Mouse (Mus musculus) cerebral cortex, adult 2 months (tissue): ENCODE results near the gene Rap1gap2.

Experiments
- WGBS: fragments of 180-500 bp; shearing (Covaris S2); methylation state at CpG from one replicate; pipeline ENCODE4 v1.1.7; 2018; 5-methylcytosine and 5-hydroxymethylcytosine counted together

Gene Rap1gap2

DNA sequence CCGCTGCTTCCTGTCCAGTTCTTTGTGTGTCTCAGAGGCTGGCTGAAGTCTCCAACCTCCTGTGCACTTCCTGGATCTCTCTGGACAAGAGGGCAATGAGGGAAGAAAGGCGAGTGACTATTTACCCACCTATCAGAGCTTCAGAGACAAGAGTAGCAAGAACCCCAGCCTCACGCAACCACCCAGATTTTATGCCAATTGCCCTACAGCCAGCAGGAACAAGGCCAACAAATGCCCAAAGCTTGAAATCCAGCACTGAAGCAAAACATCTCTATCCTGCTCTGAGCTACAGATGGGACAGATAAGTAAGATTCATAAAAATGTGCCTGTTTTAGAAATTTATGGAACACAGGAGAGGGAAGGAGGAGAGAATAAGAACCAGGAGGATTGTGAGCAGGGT is 109.7 kb downstream of the Rap1gap2 start:
- WGBS = 57% methylated on average over 3 of the region's 3 CpGs

DNA sequence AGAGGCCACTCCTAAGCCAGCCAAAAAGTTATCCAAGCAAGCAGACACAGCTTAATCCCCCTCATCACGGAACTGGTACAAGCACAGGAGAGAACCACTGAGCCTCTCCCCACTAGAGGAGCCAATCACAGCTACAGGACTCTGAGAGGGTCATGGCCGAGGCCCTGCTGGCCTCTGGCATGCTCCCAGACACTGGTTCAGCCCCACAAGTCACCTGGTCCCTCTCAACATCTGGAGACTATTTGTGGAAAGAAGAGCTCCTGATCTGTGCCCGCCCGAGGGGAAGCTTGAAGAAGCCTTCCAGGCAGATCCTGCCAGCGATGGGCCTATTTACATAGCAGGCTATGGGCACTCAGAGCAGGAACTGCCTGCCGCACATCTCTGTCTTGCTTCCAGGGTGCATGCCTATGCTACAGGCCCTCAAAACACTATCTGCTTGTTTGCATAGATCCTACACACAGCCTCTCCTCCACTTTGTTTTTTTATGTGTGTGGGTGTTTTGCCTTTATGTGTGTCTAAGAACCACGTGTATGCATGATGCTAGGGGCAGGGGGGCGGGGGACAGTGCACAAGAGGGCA is 111.1 kb downstream of the Rap1gap2 start:
- WGBS = 42% methylated on average over 8 of the region's 8 CpGs

DNA sequence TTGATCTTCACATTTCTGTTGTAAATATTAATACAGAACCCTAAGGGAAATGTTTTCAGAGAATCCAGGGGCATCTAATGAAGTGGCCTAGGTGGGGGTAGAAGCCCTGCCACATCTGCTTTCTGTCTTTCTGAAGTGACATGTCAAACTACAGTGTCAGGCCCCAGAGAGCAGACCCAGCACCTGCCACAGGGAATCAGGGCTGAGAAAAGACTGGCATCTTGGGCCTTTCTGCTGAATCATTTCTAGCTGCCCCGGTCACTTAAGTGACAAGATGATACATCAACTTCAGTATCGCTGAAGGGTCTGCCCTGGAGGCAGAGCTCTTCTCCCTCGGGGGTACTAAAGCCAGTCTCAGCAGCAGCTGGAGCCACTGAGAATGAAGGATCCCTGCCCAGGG is 111.7 kb downstream of the Rap1gap2 start:
- 74% methylated on average over 3 of the region's 3 CpGs for WGBS

DNA sequence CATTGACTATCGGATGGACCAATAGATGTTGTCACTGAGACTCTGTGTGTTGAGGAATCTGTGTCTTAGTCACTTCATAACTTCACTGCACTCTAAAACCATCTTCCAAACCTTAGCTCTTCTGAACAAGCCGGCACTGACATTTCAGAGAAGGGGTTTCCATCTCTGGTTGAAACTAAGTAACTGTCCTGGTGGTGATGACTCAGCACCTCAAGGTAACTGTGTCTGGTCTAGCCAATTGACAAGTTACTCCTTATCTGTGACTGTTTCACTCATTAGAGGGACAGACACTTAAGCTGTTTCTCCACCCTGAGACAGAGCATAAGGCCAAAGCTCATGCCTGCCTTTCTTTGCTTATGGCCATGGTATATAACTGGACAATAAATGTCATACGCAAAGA is 114.1 kb downstream of the Rap1gap2 start:
- WGBS = 98% methylated on average over 3 of the region's 3 CpGs

DNA sequence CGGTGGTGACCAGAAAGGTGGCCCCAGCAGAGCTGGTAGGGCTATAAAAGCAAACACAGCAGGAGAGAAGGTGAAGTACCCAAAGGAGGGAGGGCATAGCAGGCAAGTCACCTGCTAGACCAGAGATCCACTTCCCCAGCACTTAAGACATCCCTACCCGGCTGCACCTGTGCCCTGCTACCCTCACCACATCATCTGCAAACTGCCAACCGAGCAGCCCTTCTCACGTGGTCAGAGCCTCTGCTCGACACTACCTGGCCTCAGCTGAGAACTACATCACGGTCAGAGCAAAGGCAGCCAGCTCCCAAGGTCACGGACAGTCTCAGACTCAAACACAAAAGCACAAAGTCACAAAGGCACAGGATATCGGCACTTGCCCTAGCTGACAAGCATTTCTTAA is 116.8 kb downstream of the Rap1gap2 start:
- 68% methylated on average over 8 of the region's 8 CpGs for WGBS

DNA sequence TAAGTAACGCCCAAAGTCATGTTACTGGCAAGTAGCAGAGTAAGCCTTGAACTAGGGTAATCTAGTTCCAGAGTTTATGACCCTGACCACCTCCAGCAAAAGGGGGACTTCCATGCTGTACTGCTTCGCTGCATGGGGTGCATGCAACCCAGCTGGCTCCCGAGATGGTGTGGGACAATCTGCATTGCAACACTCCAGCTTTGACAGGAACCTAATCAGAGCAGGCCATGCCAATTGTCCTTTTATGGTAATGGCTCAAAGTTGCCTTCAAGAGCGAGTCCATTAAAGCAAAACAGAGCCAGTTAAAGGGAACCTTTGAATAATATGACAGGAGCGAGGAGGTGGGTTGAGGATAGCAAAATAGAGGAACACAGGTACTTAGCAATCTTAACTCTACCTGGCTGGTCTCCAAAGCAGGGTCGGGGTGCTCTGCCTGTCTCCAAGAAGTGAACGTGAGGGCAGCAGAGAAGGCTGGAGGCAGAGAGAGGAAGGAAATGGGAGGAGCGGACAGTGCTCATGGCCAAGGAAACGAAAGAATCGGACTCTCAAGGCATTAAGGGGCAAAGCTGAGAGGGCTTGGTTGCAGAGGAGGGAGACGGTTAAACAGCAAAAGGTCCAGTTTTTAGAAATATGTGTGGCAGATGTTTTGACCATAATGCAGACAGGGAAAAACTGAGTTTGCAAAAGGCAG is 117.4 kb downstream of the Rap1gap2 start:
- WGBS = 67% methylated on average over 11 of the region's 11 CpGs

DNA sequence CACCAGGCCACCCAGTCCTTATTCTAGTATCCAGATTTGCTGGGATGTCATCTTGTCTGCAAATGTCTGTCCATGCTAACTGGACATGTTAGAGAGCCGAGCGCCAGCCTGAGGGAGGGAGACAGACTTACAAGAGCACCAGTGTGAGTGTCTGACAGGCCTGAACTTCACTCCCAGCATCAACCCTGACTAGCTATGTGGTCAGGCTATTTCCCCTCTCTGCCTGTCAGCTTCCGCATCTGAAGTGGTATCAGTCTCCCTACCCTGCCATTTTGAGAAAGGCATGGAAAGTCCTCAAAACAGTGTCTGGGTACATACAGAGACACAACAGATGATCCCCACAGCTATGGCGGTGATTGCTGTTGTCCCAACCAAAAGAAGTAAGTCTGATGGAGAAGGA is 119.6 kb downstream of the Rap1gap2 start:
- WGBS = 93% methylated on average over 4 of the region's 4 CpGs

DNA sequence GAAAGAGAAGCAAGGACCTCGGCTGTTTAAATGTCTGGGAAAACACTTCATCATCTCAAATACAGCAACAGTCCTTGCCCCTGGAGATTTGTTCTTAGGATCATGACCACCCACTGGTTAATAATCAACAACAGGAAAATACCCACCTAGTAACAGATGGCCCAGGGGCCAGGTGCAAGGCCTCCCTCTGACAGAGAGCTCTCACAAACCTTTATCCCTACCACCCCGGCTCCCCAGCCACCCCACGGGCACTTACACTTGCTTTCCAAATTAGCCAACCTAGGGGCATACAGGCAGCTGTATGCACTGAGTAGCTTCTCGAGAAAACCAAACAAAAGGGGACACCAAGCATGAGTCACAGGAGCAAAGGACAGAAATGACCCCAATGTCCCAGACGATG is 121.5 kb downstream of the Rap1gap2 start:
- 73% methylated on average over 5 of the region's 5 CpGs for WGBS

DNA sequence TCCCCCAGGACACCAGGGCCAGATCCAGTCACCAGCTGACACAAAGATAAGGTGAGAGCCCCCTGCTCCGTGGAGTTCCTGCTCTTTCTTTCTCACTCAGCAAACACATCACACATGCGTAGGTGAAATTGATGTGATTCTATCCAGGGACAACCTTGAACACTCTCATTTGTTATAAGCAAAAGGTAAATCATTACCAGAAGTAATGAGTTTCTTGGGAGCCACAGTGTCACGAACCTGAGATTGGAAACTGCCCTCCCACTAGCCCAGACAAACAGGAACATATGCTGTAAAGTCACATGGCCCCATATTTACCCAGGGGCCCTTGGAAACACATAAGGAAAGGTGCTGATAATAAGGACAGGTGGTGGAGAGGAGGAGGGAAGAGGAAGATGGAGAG is 122.8 kb downstream of the Rap1gap2 start:
- 74% methylated on average over 3 of the region's 3 CpGs for WGBS

DNA sequence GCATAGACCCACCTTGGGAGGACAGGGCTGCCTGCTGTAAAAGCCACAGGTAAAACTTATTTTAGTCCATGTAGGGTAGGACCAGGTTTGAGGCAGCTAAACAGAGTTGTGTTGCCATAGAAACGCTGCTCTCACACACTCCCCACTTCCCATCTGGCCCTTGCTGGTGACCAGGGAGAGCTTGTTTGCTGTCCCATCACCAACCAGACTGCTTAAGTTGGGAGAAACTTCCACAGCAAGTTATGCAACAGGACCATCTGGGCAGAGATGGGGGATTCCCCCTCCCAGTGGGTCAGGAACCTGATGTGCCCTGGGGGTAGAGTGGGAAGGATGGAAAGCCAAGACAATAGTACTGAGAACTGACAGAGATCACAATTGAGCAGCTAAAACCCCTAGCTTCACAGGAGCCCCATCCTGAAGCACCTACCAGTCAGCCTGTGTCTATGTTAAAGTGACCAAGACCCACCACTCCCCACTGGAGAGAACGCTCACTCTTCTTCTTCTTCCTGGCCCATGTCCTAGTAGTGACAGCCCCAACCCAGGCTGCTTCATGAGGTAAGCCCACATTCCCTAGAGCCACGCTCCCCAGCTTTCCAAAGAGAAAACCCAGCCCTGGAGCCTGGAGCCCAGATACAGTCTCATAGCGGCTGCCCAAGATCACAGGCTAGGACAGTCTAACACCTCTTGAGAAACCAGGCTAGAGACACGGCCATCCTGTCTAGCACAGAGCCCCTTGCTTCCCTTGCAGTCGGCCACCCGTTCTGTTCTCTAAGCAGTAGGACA is 125.1 kb downstream of the Rap1gap2 start:
- WGBS = 67% methylated on average over 7 of the region's 7 CpGs

DNA sequence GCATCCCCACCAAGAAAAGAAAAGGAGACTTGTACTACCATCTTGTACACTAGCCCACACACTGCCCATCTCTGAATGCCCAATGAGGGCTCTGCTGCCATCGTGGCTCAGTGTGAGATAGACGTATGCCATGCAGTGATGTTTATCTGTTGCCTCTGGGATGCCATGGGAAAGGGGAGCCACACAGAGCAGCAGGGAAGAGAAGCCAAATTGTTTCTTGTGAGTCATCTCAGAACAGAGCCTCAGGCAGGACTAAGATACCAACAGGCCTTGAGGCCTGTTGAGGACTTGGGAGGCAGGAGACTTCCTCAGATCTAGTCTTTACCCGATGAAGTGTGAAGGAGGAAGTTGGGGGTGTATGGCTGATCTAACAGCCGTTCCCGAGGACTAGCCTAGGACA is 126.8 kb downstream of the Rap1gap2 start:
- 40% methylated on average over 5 of the region's 5 CpGs for WGBS

DNA sequence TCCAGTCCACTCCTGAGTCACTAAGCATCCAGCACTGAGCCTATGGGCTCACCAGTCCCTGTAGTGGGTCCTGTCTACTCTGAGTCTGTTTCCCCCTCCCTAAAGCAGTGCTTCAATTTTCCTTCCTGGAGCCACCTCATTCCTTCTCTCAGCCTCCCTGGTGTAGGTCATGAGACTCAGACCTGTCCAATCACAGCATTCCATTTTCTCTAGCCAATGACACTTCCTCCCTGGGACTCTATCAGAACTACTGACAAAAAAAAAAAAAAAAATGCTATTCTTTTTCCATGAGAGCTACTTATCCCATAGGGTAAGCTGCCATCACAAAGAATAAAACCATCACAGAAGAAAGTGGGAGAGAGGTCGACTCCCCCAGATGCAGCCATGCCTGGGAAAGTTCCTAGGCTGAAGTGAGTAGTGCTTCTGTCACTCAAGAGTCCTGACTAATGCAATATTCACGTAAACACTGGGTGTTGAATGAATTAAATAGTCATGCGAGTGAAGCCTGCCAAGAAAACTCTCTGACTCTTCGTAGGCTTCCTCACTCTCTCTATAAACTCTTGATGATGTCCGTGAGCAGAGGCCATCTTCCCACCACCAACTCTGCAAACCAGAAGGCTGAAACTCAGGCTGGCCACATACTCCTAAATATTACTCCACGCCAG is 127.4 kb downstream of the Rap1gap2 start:
- WGBS = 40% methylated on average over 6 of the region's 6 CpGs

DNA sequence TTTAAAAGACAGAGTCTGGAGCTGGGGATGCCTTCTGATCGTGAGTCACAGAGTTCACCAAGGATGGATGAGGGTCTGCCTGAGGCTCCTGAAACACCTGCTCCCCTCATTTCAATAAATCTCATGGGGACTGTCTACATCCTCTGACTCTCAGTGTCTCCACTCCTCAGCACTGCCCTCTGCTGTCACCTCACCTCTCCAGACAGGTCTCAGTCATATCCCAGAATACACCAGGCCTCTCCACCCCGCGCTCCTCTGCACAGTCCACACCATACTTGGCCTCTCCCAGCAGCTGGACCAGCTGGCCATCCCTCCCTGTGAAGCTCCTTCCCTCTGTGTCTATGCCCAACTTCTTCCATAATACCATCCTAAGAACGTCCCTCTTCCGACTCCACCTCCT is 128.9 kb downstream of the Rap1gap2 start:
- WGBS = 71% methylated on average over 5 of the region's 5 CpGs

DNA sequence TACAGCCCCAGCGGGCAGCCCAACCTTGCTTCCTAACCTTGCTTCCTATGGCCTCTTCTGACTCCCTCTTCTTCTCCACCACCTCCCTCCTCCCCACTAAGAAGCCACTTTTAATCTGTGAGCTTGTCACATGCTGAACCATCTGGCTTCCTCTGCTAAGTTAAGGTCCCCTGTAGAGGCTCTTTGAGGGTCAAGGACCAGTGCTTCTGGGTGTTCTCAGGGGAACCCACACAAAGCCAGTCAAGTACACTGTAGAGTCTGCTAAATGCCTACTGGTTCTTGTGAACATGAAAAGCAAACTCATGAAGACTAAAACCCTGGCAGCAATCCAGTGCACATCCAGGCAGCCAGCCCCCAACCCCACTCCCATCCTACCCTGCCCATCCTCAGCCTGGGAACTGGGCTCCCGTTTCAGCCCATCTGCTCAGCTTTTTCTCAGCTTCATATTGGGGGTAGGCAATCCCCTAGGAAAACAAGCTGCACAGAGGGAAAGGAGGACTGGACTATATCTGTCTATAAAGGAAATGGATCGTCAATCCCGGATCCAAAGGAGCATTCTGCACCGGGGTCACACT is 130.9 kb downstream of the Rap1gap2 start:
- 63% methylated on average over 5 of the region's 5 CpGs for WGBS

DNA sequence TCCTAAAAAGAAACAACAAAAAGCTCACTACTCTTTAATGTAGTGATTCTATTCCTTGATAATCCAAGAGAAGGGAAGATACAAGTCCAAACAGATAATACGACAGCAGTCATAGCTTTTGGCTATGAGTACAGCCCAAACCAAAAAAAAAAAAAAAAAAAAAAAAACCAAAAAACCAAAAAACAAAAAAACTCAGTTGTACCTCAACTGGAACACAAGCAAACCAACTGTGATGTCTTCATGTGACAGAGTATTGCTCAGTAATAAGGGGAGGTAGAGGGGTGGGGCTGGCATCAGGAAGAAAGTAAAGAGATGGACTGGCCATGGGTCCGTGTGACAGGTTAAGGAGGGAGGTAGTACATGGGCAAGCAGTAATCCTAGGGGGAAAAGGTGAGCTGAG is 131.8 kb downstream of the Rap1gap2 start:
- 83% methylated on average over 2 of the region's 2 CpGs for WGBS

DNA sequence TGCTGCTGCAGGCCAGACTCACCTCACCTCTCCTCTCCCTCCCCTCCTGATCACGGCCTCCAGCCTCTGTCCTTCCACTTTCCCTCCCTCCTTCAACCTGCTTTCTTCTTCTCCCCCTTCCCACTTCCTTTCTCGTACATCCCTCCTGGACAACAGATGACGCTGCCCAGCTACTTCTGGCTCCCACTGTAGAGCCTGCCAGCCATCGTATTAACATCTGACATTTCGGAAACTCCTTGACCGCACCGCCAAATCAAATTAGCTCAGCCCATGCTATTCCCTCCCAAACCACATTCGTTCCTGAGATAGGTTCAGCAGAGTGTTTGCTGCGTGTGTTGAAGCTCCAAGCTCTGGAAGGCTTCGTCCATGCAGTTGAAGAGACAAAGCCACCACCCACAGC is 138.0 kb downstream of the Rap1gap2 start:
- WGBS = 75% methylated on average over 10 of the region's 10 CpGs

DNA sequence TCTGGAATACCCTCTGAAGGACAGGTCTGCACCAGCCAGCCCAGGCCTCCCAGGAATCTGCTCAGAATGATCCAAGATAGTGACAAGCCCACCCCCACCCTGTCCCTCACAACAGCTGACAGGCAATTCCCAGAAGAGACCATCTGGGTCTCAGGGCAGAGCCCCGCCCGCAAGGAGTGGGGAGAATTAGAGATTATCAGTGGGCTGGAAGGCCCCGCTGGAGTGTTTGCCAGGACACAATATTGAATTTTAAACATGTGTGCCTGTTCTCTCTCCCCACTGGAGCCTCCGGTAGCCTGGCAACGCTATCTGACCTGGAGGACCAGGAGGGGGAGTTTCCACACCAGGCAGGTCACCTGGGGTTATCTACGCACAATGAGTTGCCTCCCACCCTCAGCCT is 142.5 kb downstream of the Rap1gap2 start:
- WGBS = 60% methylated on average over 6 of the region's 6 CpGs

DNA sequence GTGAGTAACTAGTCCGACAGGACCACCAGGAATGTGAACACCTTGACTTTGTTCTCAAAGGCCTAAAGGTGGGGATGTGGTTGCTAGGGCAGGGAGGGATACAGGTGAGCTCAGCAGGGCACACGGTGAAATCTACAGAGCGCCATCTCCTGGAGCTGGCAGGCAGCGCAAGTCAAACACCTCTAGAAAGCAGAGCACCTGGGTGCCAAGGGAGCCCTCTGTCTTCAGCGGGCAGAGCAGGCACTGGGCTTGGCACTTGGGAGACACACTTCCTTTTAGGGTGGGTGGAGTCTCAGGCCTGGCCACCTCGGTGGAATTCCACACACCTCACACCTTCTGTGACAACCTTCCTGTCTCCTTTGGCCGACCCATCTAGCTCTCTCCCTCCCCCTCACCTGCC is 145.0 kb downstream of the Rap1gap2 start:
- WGBS = 47% methylated on average over 7 of the region's 7 CpGs

DNA sequence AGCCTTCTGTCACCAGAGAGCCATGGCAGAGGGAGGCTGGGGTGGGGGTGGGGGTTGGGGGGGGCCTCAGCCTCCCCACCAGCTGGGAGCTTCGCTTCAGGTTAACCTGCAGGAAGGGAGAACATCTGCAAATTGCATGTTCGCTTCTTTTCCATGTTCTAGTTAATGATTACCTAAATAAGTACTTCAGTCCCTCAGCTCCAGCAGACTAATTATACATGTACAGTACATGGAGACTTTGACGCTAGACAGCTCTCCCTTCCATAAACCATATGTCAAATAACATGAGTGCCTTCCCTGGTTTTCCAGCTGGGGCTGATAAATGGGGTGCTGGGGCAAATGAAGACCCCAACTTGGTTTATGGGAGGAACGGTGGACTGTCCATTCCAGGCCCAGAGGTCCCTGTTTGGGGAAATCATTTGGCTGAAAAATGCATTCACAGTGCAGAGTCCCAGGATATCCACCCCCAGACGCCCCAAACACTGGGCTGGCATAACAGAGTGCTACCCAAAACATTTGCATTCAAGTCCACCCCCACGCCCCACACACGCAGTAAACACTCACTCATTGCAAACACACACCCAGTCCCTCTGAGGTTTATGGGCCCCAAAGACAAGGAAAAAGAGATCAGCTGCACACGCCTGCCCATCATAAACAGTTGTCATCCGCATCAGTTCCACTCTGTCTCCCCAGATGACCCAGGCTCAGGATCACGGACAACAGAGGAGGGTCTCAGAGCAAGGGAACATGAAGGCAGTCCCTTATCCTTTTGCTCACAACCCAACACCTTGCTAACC is 146.3 kb downstream of the Rap1gap2 start:
- WGBS = 71% methylated on average over 10 of the region's 10 CpGs

DNA sequence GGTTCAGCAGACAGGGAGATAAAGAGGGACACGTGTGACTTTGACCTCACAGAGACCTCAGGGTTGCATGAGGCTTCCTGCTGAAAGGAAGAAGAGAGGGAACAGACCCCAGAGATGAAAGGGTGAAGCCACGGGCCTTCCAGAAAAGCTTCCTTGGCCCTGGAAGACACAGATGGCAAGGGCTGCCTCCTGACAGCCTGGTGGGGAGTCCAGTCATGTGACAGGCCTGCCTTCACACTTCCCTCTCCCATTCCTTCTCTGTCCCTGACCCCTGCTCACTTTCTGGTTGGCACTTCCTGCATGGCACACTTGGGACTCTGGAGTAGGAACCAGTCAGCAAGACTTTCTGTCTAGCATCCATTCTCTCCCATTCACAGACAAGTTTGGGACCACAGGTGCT is 148.1 kb downstream of the Rap1gap2 start:
- 66% methylated on average over 2 of the region's 2 CpGs for WGBS

DNA sequence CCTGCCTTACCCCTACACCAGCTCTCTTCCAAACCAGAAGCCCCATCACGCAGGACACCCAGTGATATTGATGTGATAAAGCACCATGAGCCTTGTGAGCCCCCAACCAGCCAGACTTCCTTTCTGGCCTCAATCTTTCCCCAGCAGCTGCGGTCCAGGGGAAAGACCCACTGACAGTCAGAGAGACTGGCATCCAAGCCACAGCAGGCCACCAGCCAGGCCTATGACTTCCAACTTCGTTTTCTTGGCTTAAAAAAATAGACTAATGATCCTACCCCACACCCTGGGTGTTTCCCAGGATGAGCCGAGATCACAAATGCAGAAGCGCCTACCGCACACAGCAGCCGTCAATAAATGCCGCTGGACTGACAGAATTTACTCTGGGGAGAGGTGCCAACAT is 151.1 kb downstream of the Rap1gap2 start:
- WGBS = 60% methylated on average over 8 of the region's 8 CpGs
